Mouse (Mus musculus): ENCODE results near the gene Hjurp.

Hjurp gene

GRCm38 (mm10) chr1:88261706-88262105 is 15.7 kb downstream of the Hjurp start:
- no peak for DNase-seq (ENCODE audit: extremely low spot score)

DNA sequence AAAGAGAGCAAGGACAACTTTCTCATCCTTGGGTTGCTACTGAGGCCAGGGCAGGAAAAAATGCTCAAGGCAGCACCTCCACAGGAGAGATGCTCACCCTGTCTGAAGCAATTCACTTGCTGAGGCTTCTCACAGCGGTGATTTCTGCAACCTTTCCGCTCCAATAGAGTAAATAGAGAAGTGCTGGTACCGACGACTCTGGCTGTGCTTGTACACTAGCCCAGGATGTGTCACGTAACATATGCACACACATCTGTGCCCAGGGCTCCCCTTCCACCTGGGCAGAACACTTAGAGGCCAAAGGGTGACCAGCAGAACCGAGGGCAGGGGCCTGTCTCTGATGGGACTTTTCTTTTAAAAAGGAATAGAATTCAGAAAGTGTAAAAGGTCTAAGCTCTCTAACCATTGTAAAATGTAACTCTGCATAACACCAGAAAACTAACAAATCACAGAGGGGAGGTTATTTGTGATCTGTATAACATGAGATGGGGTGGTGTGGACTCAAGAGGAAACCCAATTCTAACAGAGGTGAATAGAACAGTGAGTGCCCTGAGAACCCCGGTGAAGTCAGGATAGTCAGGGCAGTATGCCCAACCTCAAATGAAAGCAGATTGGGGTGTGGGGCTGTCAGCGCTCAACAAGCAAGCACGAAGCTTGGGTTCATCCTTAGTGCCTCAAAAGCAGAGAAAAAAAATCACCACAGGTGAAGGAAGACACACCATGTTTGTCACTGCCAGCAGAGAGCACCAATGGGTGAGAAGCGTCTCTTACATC is 16.6 kb downstream of the Hjurp start:
- DNase-seq (ENCODE audit: extremely low spot score) = no peak

DNA sequence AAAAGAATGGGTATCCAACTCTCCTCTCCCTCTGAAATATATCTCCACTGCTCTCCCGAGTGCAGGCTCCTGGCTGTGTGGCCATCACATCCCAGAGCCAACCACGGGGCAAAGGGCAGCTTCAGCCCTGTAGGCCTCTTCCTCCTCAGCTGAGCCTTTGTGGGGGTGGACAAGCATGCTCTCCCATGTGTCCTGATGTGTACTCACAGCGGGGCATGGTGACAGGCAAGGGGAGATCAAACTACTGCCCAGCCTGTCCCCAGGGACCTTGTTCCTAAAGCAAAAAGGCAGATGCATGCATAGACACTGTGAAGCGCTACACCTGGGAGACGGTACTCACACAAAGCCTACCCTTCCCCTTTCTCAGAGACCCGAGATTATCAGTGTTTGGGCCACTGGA is 17.3 kb downstream of the Hjurp start:
- DNase-seq (ENCODE audit: extremely low spot score) = no peak

- no peak for DNase-seq (ENCODE audit: extremely low spot score)
Observed at GRCm38 (mm10) chr1:88259643-88260024, 17.8 kb downstream of the Hjurp start.

DNA sequence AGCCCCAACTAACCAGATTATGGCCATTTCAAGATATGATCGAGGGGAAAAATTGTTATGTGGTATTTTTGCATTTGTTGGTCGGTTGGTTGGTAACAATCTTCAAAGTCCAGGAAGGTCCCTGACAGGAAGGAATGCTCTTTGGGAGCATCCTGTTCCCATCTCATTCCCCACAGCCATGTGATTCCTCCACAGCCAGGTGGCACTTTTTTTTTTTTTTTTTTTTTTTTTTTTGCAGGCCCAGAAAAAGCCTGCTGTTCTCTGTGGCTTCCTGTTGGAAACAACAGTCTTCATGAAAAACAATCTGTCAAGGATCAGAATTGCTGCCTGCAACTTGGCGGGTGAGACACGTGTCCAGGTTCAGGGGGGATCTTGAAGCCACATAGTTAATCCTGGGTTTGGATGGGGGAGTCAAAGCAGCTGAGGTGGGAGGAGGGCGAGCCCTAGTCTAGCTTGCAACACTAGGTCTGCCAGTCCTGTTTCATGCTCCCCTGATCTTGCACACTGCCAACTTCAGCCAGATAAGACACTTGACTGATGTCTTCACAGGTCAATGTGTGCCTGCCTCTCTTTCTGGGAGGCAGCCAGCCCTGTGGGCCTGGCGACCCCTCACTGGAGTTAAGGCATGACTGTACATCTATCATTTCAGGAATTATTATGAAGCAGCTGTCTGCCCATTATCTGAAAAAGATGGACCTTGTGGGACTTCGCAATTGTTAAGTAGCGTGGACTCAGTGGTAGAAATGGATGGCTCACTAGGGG is 18.4 kb downstream of the Hjurp start:
- DNase-seq (ENCODE audit: extremely low spot score) = no peak

DNA sequence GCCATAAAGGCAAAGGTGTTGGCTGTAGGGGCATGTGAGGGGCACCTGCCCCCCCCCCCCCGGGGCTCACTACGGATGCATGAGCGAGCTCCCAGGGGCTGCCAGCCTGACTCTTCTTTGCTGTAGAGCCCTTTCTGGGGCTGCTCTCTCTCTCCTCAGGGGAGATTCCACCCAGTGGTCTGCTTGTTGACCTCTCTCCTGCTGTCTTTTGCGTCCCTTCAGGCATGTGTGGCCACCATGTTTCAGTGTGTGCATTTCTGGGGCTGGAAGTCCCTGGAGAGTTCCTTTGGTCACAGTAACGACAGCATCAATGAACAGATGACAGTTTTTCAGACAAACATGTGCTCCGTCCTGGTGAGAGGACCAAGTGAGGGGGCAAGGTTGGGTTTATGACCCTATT is 19.1 kb downstream of the Hjurp start:
- no peak for DNase-seq (ENCODE audit: extremely low spot score)

GRCm38 (mm10) chr1:88257681-88258080 is 19.8 kb downstream of the Hjurp start:
- DNase-seq (ENCODE audit: extremely low spot score) = no peak

GRCm38 (mm10) chr1:88256886-88257663 is 20.4 kb downstream of the Hjurp start:
- DNase-seq (ENCODE audit: extremely low spot score) = no peak

GRCm38 (mm10) chr1:88255989-88256754 is 21.3 kb downstream of the Hjurp start:
- DNase-seq (ENCODE audit: extremely low spot score) = no peak

GRCm38 (mm10) chr1:88255466-88255857 is 22.0 kb downstream of the Hjurp start:
- DNase-seq (ENCODE audit: extremely low spot score) = no peak

DNA sequence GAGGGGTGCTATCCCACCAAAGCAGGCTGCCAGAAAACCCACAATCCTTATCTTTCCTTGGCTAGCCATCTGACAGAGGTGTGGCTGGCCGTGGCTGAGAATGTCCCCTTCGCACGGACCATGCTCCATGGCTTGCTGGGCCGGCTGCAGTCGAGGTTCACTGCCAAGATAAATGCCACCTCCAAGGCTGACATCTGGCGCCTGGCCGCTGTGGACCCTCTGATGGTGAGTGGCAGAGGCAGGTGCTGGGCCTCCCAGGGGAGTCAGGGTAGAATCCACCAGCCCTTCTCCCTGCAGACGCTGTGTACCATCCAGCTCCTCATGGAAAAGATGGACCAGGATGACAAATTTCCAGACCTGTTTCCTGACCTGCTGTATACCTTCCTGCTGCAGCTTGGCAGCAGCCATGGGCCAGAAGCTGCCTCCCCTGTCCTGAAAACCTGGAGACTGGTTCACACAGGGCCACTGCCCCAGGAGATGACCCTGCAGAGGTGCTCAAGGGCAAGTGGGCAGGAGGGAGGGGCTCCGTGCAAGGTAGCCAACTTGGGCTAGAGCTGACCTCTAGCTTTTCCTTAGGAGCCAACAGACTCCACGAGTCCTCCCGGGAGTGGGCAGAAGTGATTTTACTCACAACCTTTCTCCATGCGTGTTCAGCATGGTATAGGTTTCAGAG is 22.5 kb downstream of the Hjurp start:
- no peak for DNase-seq (ENCODE audit: extremely low spot score)

GRCm38 (mm10) chr1:88253540-88253939 is 23.9 kb downstream of the Hjurp start:
- no peak for DNase-seq (ENCODE audit: extremely low spot score)

DNA sequence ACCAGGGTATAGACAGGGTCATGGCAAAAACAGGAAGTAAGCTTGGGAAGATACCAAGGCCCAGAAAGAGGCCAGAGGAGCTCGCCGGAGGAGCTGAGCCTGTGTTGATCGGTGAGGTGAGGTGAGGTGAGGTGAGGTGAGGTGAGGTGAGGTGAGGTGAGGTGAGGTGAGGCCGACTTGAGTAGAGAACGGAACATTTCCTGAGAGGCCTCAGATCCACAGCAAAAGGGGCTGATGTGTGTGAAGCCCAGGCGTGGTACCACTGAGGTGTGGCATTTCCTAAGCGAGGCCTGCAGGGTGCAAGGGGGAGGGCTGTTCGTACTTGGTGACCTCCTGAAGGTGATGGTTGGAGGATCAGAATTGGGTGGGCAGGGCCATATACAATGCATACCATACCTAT is 24.3 kb downstream of the Hjurp start:
- DNase-seq (ENCODE audit: extremely low spot score) = no peak

GRCm38 (mm10) chr1:88250023-88250422 is 27.4 kb downstream of the Hjurp start:
- no peak for DNase-seq (ENCODE audit: extremely low spot score)

DNA sequence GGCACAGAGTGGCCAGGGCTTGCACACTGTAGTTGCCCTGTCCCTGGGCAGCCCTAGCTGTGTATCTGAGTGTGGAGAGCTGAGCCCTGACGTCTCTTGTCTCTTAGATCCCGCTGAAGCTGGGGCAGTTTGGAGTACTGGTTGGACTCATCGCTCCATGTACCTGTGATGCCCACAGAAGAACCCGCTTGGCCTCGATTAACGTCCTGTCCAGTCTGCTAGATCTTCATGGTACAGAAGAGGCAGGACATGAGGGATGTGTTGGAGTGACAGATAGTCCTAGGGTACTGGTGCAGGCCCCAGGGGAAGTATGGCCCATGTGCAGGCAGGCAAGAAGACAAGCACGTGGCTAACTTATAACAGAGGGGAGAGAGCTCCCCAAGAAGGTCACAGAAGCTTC is 27.8 kb downstream of the Hjurp start:
- no peak for DNase-seq (ENCODE audit: extremely low spot score)

- DNase-seq (ENCODE audit: extremely low spot score) = no peak
Observed at GRCm38 (mm10) chr1:88248658-88249057, 28.8 kb downstream of the Hjurp start.

- DNase-seq (ENCODE audit: extremely low spot score) = no peak
Observed at GRCm38 (mm10) chr1:88247660-88248059, 29.8 kb downstream of the Hjurp start.

DNA sequence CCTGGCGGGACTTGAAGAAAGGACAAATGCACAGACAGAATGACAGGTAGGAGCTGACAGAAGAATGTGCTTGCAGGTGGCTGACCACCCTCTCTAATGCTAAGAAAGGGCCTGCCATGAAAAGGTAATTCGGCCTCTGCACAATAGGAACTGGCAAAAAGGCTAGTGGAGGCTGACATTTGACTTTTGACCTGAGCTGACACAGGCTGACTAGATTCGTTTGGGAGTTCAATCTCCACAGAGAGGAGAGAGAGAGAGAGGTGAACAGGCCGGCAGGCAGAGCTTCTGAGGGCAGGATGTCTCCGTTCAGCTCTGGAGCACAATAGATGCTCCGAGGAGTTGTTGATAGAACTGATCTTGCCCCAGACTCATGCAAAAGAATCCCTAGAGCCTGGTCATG is 31.0 kb downstream of the Hjurp start:
- DNase-seq (ENCODE audit: extremely low spot score) = no peak

GRCm38 (mm10) chr1:88245881-88246280 is 31.6 kb downstream of the Hjurp start:
- no peak for DNase-seq (ENCODE audit: extremely low spot score)

DNA sequence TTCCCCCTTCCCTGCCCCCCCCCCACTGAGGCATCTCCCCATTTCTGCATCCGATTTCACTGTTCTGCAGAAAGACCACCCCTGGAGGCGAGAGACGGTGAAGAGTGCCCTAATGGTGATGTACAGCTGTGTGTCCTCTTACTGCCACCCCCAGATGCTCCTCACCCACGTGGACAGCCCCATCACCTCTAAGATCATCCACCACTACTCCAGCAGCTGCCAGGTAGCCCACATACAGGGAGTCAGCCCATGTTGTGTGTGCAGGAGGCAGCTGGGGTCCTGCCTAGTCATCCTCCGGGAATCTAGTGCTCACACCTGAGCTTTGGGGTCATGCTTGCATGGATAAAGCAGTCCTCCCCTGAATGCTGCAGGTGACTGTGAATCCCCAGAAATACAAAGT is 33.6 kb downstream of the Hjurp start:
- DNase-seq (ENCODE audit: extremely low spot score) = no peak

DNA sequence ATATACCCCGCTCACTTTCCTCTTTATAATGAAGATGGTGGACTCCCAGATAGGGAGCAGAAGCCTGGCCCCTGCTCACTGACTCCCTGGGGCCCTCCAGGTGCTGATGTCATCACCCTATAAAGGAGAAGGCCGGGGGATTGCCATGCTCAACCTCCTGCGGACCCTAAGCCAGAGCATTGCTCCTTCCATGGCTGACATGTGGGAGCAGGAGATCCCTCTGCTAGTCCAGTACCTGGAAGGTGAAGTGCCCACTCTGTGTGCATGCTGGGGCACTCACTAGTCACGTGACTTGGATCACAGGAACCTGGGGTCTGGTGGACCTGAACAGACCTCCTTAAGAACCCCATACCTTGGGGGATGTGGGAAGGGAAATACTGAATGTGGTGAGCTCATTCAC is 36.9 kb downstream of the Hjurp start:
- no peak for DNase-seq (ENCODE audit: extremely low spot score)
